Mouse (Mus musculus): Measurements from ENCODE around the gene Tead1.

DNA sequence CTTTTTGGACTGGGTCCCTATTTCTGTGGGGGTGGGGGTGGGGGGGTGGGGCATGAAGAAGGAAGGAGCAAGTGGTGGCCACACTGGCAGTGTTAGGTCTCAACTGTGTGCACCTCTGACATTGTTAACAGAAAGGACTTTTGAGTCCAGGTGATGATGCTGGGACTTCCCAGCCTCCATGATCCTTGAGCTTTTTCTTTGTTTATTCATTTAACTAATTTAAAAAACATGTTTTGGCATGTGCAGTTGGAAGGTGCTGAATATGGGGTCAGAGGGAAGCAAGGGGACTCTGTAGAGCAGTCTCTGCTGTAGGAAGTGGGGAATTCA, 149.5 kb downstream of the Tead1 start:
- TF ChIP-seq CTCF (IDR thresholded peaks at IDR 0.05; ENCODE audit: borderline replicate concordance, insufficient read depth, low read depth, low read length) (no peak), POLR2A (IDR thresholded peaks at IDR 0.05; ENCODE audit: borderline replicate concordance, insufficient read depth, low read length) (no peak)
